Mouse (Mus musculus) liver, embryonic 14.5 days (tissue): ENCODE results near the gene Slc16a1.

Experiments used
- CTCF ChIP-seq: IDR thresholded peaks from 2 replicates; pipeline ENCODE4 v1.5.1; 2016; ENCODE audit warnings: antibody characterized with exemption, low read depth, control low read depth
- EP300 ChIP-seq: IDR thresholded peaks from 2 replicates; pipeline ENCODE4 v1.6.1; 2016; ENCODE audit warnings: antibody characterized with exemption, low read depth

DNA sequence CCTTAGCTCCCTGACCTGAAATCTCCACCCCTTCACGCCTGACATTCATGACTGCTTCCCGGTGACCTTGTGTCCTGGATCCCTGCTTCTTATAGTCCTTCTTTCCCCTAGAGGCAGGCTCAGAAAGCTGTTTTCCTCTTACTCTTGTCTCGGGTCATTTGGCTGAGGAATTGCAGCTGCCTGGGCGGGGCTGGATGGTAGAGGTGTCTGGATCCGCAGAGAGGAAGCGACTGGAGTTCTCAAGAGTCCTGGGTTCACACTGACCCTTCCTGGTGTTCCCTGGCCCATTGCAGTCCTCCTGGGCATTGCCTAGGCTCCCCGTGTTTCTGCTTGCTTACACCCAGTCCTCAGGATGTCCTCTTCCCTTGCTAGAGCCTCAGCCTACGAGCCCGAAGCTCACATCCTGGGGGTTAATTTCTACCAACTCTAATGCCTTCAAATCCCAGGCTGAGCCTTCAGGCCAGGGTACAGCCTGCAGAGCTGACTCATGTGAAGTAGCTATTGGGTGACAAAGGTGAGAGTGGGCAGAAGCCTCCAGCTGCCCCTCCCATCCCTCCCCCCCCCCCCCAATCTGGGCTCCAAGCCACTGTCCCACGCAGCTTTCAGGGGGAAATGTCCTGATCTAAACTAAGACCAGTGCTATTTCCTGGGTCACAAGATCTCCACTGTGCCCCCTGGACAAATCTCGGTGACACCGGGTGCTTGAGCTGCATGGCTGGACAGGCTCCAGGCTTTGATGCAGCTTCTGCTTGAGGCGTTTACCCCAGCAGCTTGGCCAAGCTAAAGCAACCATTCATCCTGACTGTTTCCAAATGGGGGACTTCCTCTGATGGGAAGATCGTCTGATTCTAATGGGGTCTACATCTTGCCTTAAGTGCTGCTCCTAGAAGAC, 36.1 kb downstream of the Slc16a1 start:
- TF ChIP-seq CTCF (no peak; the same call in 1 of the 2 replicates), EP300 (no peak)
